Comparison of ENCODE assay signal across 27 mouse cellular contexts in the genomic region with DNA sequence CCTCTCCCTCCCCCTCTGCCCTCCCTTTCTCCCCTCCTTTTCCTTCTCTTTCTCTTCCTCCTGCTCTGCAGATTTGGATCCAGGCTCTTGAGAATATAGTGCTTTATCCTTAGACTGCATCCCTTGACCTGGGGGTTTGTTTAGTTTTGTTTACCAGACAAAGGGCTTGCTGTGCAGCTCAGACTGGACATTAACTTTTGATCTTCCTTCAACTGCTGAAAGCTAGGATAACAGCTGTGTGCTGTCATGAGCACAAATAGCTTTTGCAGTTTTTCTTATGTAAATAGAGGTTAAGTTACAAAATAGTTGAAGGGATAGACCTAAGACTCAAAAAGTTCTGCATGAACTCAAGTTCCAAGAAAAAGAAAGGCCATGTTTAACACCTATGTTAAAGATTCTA.
DNase-seq lines count a peak whose midpoint lies in the region; ATAC-seq and TF ChIP-seq lines count a peak whose summit lies in the region.
"Had no signal": no experiment of that assay in that cellular context is flagged by ENCODE, and none has a peak within 500 bp of the region (broad histone marks: within the 10 kb centered on the region; RNA-seq: fewer than 3 reads in every experiment).

No protein-coding gene starts in this region.

- no peak overlapping the region for H3K27ac ChIP-seq in kidney, adult 2 months (ENCODE audit: insufficient read depth, low read depth, low read length)
- no peak overlapping the region for H3K27ac ChIP-seq in stomach, embryonic 14.5 days (ENCODE audit: low read length)
- H3K27ac ChIP-seq in stomach, postnatal 0 days (replicated peaks): no peak overlapping the region
- no peak overlapping the region for H3K27ac ChIP-seq in neural tube, embryonic 15.5 days (replicated peaks)
- H3K27ac ChIP-seq: embryonic facial prominence, embryonic 10.5 days; forebrain, embryonic 10.5 days; liver, embryonic 15.5 days; midbrain, embryonic 12.5 days had no signal

- H3K4me2 ChIP-seq in stomach, embryonic 14.5 days (replicated peaks; ENCODE audit: low read depth, low read length): no peak overlapping the region
- H3K4me2 ChIP-seq in stomach, postnatal 0 days (replicated peaks; ENCODE audit: low read depth): no peak overlapping the region
- no peak overlapping the region for H3K4me2 ChIP-seq in neural tube, embryonic 15.5 days
- H3K4me2 ChIP-seq: heart, embryonic 12.5 days; liver, embryonic 15.5 days; midbrain, embryonic 12.5 days had no signal

- peak; percentile 46; the same call in 1 of the 2 replicates for ATAC-seq in stomach, embryonic 14.5 days (ENCODE audit: insufficient number of reproducible peaks, insufficient read depth, low FRiP score, low read depth)
- no peak for ATAC-seq in stomach, postnatal 0 days (ENCODE audit: low FRiP score, low TSS enrichment)
- no peak for ATAC-seq in neural tube, embryonic 15.5 days (ENCODE audit: low FRiP score)
- ATAC-seq: activated CD4-positive, CD25-positive, alpha-beta regulatory T cell, adult 4 months; forebrain, embryonic 16.5 days; intestine, postnatal 0 days; Patski had no signal

- TF ChIP-seq POLR2A in kidney, adult 2 months (IDR thresholded peaks at IDR 0.05; ENCODE audit: low read depth, low read length): no peak

- H3K27me3 ChIP-seq in kidney, adult 2 months (replicated peaks; ENCODE audit: control insufficient read depth, insufficient read depth, low read length): no peaks in the 10 kb centered on the region
- no peaks in the 10 kb centered on the region for H3K27me3 ChIP-seq in stomach, embryonic 14.5 days (ENCODE audit: control insufficient read depth, insufficient read depth, low read length)
- no peaks in the 10 kb centered on the region for H3K27me3 ChIP-seq in stomach, postnatal 0 days (ENCODE audit: control insufficient read depth, insufficient read depth, low read length)
- H3K27me3 ChIP-seq in neural tube, embryonic 15.5 days (replicated peaks): no peaks in the 10 kb centered on the region
- H3K27me3 ChIP-seq: CH12.LX; heart, embryonic 12.5 days; liver, embryonic 15.5 days; midbrain, embryonic 12.5 days; Patski had no signal

- TF ChIP-seq EP300 in stomach, postnatal 0 days (optimal IDR thresholded peaks at IDR 0.05): no peak

- no peaks in the 10 kb centered on the region for H3K36me3 ChIP-seq in kidney, adult 2 months (ENCODE audit: control insufficient read depth, insufficient read depth, low read length)
- H3K36me3 ChIP-seq in stomach, embryonic 14.5 days (ENCODE audit: control insufficient read depth, insufficient read depth, low read length): no peaks in the 10 kb centered on the region
- no peaks in the 10 kb centered on the region for H3K36me3 ChIP-seq in stomach, postnatal 0 days (ENCODE audit: control insufficient read depth, insufficient read depth, low read length)
- no peaks in the 10 kb centered on the region for H3K36me3 ChIP-seq in neural tube, embryonic 15.5 days
- H3K36me3 ChIP-seq: embryonic facial prominence, embryonic 10.5 days; forebrain, embryonic 10.5 days; G1E; heart, embryonic 12.5 days; hindbrain, embryonic 10.5 days; liver, embryonic 15.5 days; midbrain, embryonic 12.5 days had no signal

- peak; percentile 4 for DNase-seq in kidney, postnatal 10 days
- DNase-seq in kidney, adult 2 months: no peak
- DNase-seq in stomach, postnatal 0 days (ENCODE audit: low spot score): no peak
- DNase-seq in lung, postnatal 14 days: peak; percentile 1
- no peak for DNase-seq in urinary bladder, postnatal 10 days (ENCODE audit: low spot score)
- DNase-seq: adrenal gland, postnatal 14 days; B cell, adult 2 months; cerebellum, adult 2 months; cerebellum, postnatal 25 days; gastrocnemius, postnatal 14 days; heart, adult 11 months; heart, postnatal 10 days; kidney, postnatal 4 days had no signal

- no peak overlapping the region for H3K4me3 ChIP-seq in kidney, adult 2 months (ENCODE audit: insufficient read depth, low read depth, low read length)
- no peak overlapping the region for H3K4me3 ChIP-seq in stomach, embryonic 14.5 days (ENCODE audit: low read depth, low read length)
- no peak overlapping the region for H3K4me3 ChIP-seq in stomach, postnatal 0 days (ENCODE audit: low read depth, low read length)
- H3K4me3 ChIP-seq in neural tube, embryonic 15.5 days (replicated peaks): no peak overlapping the region
- H3K4me3 ChIP-seq: embryonic facial prominence, embryonic 10.5 days; forebrain, embryonic 10.5 days; heart, embryonic 12.5 days; hindbrain, embryonic 10.5 days; liver, embryonic 15.5 days; midbrain, embryonic 12.5 days had no signal

- no peaks in the 10 kb centered on the region for H3K4me1 ChIP-seq in kidney, adult 2 months (ENCODE audit: control insufficient read depth, insufficient read depth, low read length)
- H3K4me1 ChIP-seq in stomach, embryonic 14.5 days (ENCODE audit: control insufficient read depth, insufficient read depth, low read length): no peaks in the 10 kb centered on the region
- no peaks in the 10 kb centered on the region for H3K4me1 ChIP-seq in stomach, postnatal 0 days (replicated peaks; ENCODE audit: control insufficient read depth, insufficient read depth)
- peaks cover 11% of the 10 kb centered on the region for H3K4me1 ChIP-seq in neural tube, embryonic 15.5 days
- H3K4me1 ChIP-seq: liver, embryonic 15.5 days had no signal

- TF ChIP-seq CTCF in kidney, adult 2 months (conservative IDR thresholded peaks at IDR 0.05; ENCODE audit: insufficient read depth, insufficient read length, low read depth, low read length): no peak
- TF ChIP-seq CTCF in stomach, postnatal 0 days (IDR thresholded peaks at IDR 0.05; ENCODE audit: low read depth): no peak

- no peaks in the 10 kb centered on the region for H3K9me3 ChIP-seq in stomach, embryonic 14.5 days (ENCODE audit: control insufficient read depth, low read depth, low read length)
- H3K9me3 ChIP-seq in stomach, postnatal 0 days (ENCODE audit: control insufficient read depth, low read length): no peaks in the 10 kb centered on the region
- H3K9me3 ChIP-seq in neural tube, embryonic 15.5 days (replicated peaks): no peaks in the 10 kb centered on the region
- H3K9me3 ChIP-seq: embryonic facial prominence, embryonic 10.5 days; forebrain, embryonic 10.5 days; G1E; heart, embryonic 12.5 days; hindbrain, embryonic 10.5 days; liver, embryonic 15.5 days; midbrain, embryonic 12.5 days had no signal

- no peak overlapping the region for H3K9ac ChIP-seq in stomach, embryonic 14.5 days (replicated peaks; ENCODE audit: low read depth, low read length)
- H3K9ac ChIP-seq in stomach, postnatal 0 days (ENCODE audit: low read length): no peak overlapping the region
- no peak overlapping the region for H3K9ac ChIP-seq in neural tube, embryonic 15.5 days (replicated peaks)
- H3K9ac ChIP-seq: heart, embryonic 12.5 days; liver, embryonic 15.5 days; midbrain, embryonic 12.5 days had no signal

Comparison
In these comparisons a context has a peak if more than half of its experiments do, and no peak if none do; other contexts are left out.
1. DNase-seq: peak in kidney, postnatal 10 days (single experiment) and lung, postnatal 14 days (single experiment); none in kidney, adult 2 months (single experiment), stomach, postnatal 0 days (single experiment) and urinary bladder, postnatal 10 days (single experiment).